Mouse (Mus musculus) MEL (cell line): Measurements from ENCODE around the gene Plxnb1. TPM values are rescaled to one million over a fixed set of nuclear protein-coding genes. Genes with fewer than 3 reads are reported as not detected.

Experiments used
- DNase-seq: peaks from one replicate; pipeline ENCODE4 v3.0.0; 2011; ENCODE audit warnings: low read depth, low spot score
- H3K27ac ChIP-seq: 2 replicates; pipeline ENCODE4 v1.5.1; 2012; ENCODE audit warnings: low read depth, mild to moderate bottlenecking, control low read depth, low read length, moderate library complexity; ENCODE audit not compliant: control insufficient read depth
- H3K27me3 ChIP-seq, 2 experiments: fragments of 150-350 bp in 1 of 2; sonication (generic) in 1 of 2; 2 replicates each; pipeline ENCODE4 v1.6.1; 2012; ENCODE audit warnings: low read length in 2 of 2, mild to moderate bottlenecking in 2 of 2, improper control_type of control experiment in 1 of 2, moderate library complexity in 1 of 2; ENCODE audit not compliant: insufficient read depth in 2 of 2, control insufficient read depth in 1 of 2
- H3K36me3 ChIP-seq, 2 experiments: 2 replicates each; pipeline ENCODE4 v1.6.1; 2012 to 2014; ENCODE audit warnings: low read length in 2 of 2, improper control_type of control experiment in 1 of 2, inconsistent platforms in 1 of 2, mild to moderate bottlenecking in 1 of 2; ENCODE audit not compliant: insufficient read depth in 2 of 2, control insufficient read depth in 1 of 2
- H3K4me1 ChIP-seq, 2 experiments: fragments of 150-350 bp in 1 of 2; sonication (generic) in 1 of 2; 2 replicates each; pipeline ENCODE4 v1.6.1; 2012; ENCODE audit warnings: low read length in 2 of 2, improper control_type of control experiment in 1 of 2, mild to moderate bottlenecking in 1 of 2; ENCODE audit not compliant: insufficient read depth in 2 of 2, control insufficient read depth in 1 of 2
- H3K4me3 ChIP-seq, 2 experiments: fragments of 150-350 bp in 1 of 2; sonication (generic) in 1 of 2; 2 replicates each; pipeline ENCODE4 v1.5.1; 2012; ENCODE audit warnings: low read depth in 2 of 2, low read length in 2 of 2, mild to moderate bottlenecking in 2 of 2, moderate library complexity in 2 of 2, control low read depth in 1 of 2, improper control_type of control experiment in 1 of 2; ENCODE audit not compliant: control insufficient read depth in 1 of 2, insufficient read depth in 1 of 2
- H3K79me2 ChIP-seq: 2 replicates; pipeline ENCODE4 v1.6.1; 2012; ENCODE audit warnings: mild to moderate bottlenecking, low read length, moderate library complexity; ENCODE audit not compliant: control insufficient read depth, poor library complexity, insufficient read depth
- H3K9ac ChIP-seq: 2 replicates; pipeline ENCODE4 v1.6.1; 2012; ENCODE audit warnings: low read depth, mild to moderate bottlenecking, control low read depth, low read length, moderate library complexity; ENCODE audit not compliant: control insufficient read depth, poor library complexity, severe bottlenecking
- H3K9me3 ChIP-seq: fragments of 150-350 bp; sonication (generic); replicated peaks from 2 replicates; pipeline ENCODE4 v1.6.1; 2012; ENCODE audit warnings: mild to moderate bottlenecking, low read length, improper control_type of control experiment, moderate library complexity; ENCODE audit not compliant: insufficient read depth
- CHD1 ChIP-seq: IDR thresholded peaks from 2 replicates; pipeline ENCODE4 v1.6.1; 2012; ENCODE audit warnings: low read depth, mild to moderate bottlenecking, inconsistent platforms, low read length, improper control_type of control experiment
- CHD2 ChIP-seq: IDR thresholded peaks from 2 replicates; pipeline ENCODE4 v1.6.1; 2011; ENCODE audit warnings: low read length, improper control_type of control experiment
- CTCF ChIP-seq, 3 experiments: IDR thresholded peaks in 2 of 3; conservative IDR thresholded peaks in 1 of 3; 2 replicates each; pipeline ENCODE4 v1.5.1; 2011 to 2012; ENCODE audit warnings: low read length in 3 of 3, low read depth in 2 of 3, mild to moderate bottlenecking in 2 of 3, improper control_type of control experiment in 1 of 3, inconsistent platforms in 1 of 3, mixed read lengths in 1 of 3, moderate library complexity in 1 of 3; ENCODE audit not compliant: control insufficient read depth in 1 of 3, insufficient read depth in 1 of 3, poor library complexity in 1 of 3, severe bottlenecking in 1 of 3
- ELF1 ChIP-seq: IDR thresholded peaks from 2 replicates; pipeline ENCODE4 v1.6.1; 2014; ENCODE audit warnings: low read depth, mild to moderate bottlenecking, inconsistent platforms, low read length, improper control_type of control experiment, moderate library complexity
- ETS1 ChIP-seq: IDR thresholded peaks from 2 replicates; pipeline ENCODE4 v1.6.1; 2012; ENCODE audit warnings: low read depth, mild to moderate bottlenecking, inconsistent platforms, low read length, improper control_type of control experiment, moderate library complexity
- HCFC1 ChIP-seq: IDR thresholded peaks from 2 replicates; pipeline ENCODE4 v1.6.1; 2012; ENCODE audit warnings: low read depth, mild to moderate bottlenecking, inconsistent platforms, low read length, improper control_type of control experiment, moderate library complexity
- JUND ChIP-seq: IDR thresholded peaks from 2 replicates; pipeline ENCODE4 v1.6.1; 2011; ENCODE audit warnings: low read depth, mild to moderate bottlenecking, improper control_type of control experiment, low read length
- KAT2A ChIP-seq: conservative IDR thresholded peaks from 2 replicates; pipeline ENCODE4 v1.6.1; 2012; ENCODE audit warnings: low read depth, low read length, improper control_type of control experiment, inconsistent platforms
- MAZ ChIP-seq: IDR thresholded peaks from 2 replicates; pipeline ENCODE4 v1.6.1; 2012; ENCODE audit warnings: low read depth, mild to moderate bottlenecking, inconsistent platforms, low read length, improper control_type of control experiment
- MEF2A ChIP-seq: IDR thresholded peaks from 2 replicates; pipeline ENCODE4 v1.6.1; 2014; ENCODE audit warnings: low read depth, mild to moderate bottlenecking, inconsistent platforms, low read length, improper control_type of control experiment; ENCODE audit not compliant: poor library complexity, insufficient replicate concordance, severe bottlenecking; ENCODE audit errors: extremely low read depth
- MXI1 ChIP-seq: IDR thresholded peaks from 2 replicates; pipeline ENCODE4 v1.6.1; 2011; ENCODE audit warnings: mild to moderate bottlenecking, low read depth, low read length, improper control_type of control experiment
- MYC ChIP-seq: IDR thresholded peaks from 2 replicates; pipeline ENCODE4 v1.6.1; 2011; ENCODE audit warnings: low read depth, mild to moderate bottlenecking, low read length, improper control_type of control experiment, moderate library complexity
- NELFE ChIP-seq: IDR thresholded peaks from 2 replicates; pipeline ENCODE4 v1.6.1; 2011; ENCODE audit warnings: low read depth, low read length, improper control_type of control experiment
- NRF1 ChIP-seq: IDR thresholded peaks from 2 replicates; pipeline ENCODE4 v1.6.1; 2014; ENCODE audit warnings: low read depth, mild to moderate bottlenecking, inconsistent platforms, low read length, improper control_type of control experiment, moderate library complexity; ENCODE audit not compliant: poor library complexity, insufficient read depth, severe bottlenecking
- POLR2A ChIP-seq, 2 experiments: IDR thresholded peaks; 2 replicates each; pipeline ENCODE4 v1.6.1; 2011 to 2012; ENCODE audit warnings: low read length in 2 of 2, mild to moderate bottlenecking in 2 of 2, control low read depth in 1 of 2, improper control_type of control experiment in 1 of 2, low read depth in 1 of 2, moderate library complexity in 1 of 2; ENCODE audit not compliant: control insufficient read depth in 1 of 2, insufficient read depth in 1 of 2, poor library complexity in 1 of 2
- RAD21 ChIP-seq: IDR thresholded peaks from 2 replicates; pipeline ENCODE4 v1.6.1; 2011; ENCODE audit warnings: mild to moderate bottlenecking, low read depth, low read length, improper control_type of control experiment
- RCOR1 ChIP-seq: IDR thresholded peaks from 2 replicates; pipeline ENCODE4 v1.6.1; 2012; ENCODE audit warnings: low read depth, mild to moderate bottlenecking, inconsistent platforms, low read length, improper control_type of control experiment
- SIN3A ChIP-seq: IDR thresholded peaks from 2 replicates; pipeline ENCODE4 v1.6.1; 2012; ENCODE audit warnings: low read length, improper control_type of control experiment, inconsistent platforms
- SMC3 ChIP-seq: IDR thresholded peaks from 2 replicates; pipeline ENCODE4 v1.6.1; 2011; ENCODE audit warnings: low read depth, low read length, improper control_type of control experiment
- TBP ChIP-seq: IDR thresholded peaks from 2 replicates; pipeline ENCODE4 v1.8.0; 2011; ENCODE audit warnings: low read depth, low read length, improper control_type of control experiment
- TCF12 ChIP-seq: IDR thresholded peaks from 2 replicates; pipeline ENCODE4 v1.6.1; 2014; ENCODE audit warnings: low read depth, mild to moderate bottlenecking, inconsistent platforms, low read length, improper control_type of control experiment, moderate library complexity
- USF1 ChIP-seq: IDR thresholded peaks from 2 replicates; pipeline ENCODE4 v1.6.1; 2014; ENCODE audit warnings: low read depth, mild to moderate bottlenecking, inconsistent platforms, low read length, improper control_type of control experiment, moderate library complexity
- ZC3H11A ChIP-seq: IDR thresholded peaks from 2 replicates; pipeline ENCODE4 v1.6.1; 2012; ENCODE audit warnings: low read depth, mild to moderate bottlenecking, inconsistent platforms, low read length, improper control_type of control experiment
- ZMIZ1 ChIP-seq: IDR thresholded peaks from 2 replicates; pipeline ENCODE4 v1.6.1; 2012; ENCODE audit warnings: low read depth, mild to moderate bottlenecking, inconsistent platforms, low read length, improper control_type of control experiment, moderate library complexity
- ZNF384 ChIP-seq: IDR thresholded peaks from 2 replicates; pipeline ENCODE4 v1.6.1; 2012; ENCODE audit warnings: low read depth, mild to moderate bottlenecking, inconsistent platforms, low read length, improper control_type of control experiment
- polyA plus RNA-seq, 2 experiments: library from polyadenylated mRNA; stranded (reverse) in 1 of 2; unstranded in 1 of 2; fragments of >175 nt in 1 of 2; fragments of >200 nt in 1 of 2; gene quantifications; 2 replicates each; pipeline versions ENCODE4 v1.2.1 to v1.2.4; 2012; ENCODE audit warnings: low replicate concordance in 2 of 2, low read depth in 1 of 2; ENCODE audit not compliant: insufficient read length in 2 of 2, insufficient read depth in 1 of 2, missing spikeins in 1 of 2
- total RNA-seq: library from RNA; depleted of rRNA; stranded (reverse); fragments of 300-350 nt; gene quantifications from 2 replicates; pipeline ENCODE4 v1.2.3, GENCODE M21; 2012

Plxnb1 gene
- total and polyA plus RNA-seq, 3 experiments, result 0.07 TPM; not detected in 2

DNA sequence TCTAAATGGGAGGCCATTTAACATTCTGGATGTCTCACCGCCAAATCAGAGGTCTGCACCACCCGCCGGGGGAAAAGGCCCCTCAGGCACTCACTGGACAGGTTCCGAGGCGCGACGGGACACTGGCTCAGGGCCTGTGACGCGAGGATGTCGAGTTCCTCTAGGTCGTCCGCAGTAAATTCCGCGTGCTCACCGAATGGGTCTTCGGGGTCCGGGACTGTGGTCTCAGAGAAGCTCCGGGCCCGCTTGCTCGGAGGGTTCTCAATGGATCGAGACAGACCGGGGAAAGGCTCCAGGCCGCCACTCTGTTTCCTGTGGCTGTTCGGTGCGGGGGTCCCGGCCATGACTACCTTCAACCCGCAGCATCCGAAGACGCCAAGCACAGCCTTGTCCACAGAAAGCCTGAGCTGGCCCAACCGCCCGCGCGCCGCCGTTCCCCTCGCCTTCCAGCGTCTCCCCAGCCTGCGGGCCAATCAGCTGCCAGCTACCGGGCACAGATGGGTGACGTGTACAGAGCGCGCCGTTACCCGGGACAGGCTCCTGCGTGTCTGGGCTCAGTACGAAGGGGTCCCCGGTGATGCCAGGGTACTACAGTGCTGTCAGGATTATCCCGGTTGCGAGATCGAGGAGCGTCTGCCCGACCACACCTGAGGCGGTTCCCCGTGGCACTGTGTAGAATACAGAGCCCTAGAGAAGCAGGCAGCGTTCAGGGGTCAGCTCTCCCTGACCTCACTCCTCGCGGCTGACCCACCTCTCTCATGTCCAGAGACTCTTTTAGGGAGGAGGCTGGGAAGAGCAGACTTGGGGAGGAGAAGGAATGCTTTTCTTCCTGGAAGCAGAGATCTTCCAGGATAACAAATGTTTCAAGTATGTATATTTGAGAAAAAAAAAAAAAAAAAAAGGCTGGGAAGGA, 21.3 kb upstream of the Plxnb1 start, which contains the start of gene Atrip (continued):
- TF ChIP-seq POLR2A (IDR thresholded peaks at IDR 0.05; ENCODE audit: control insufficient read depth in 1 of 2, insufficient read depth in 1 of 2, low read depth in 1 of 2, low read length in 2 of 2, poor library complexity in 1 of 2) (peak; percentile 79 to 90), ZMIZ1 (peak; percentile 79), NELFE (peak; percentile 90), ELF1 (0 out of 2 replicates have a peak, but pooled peaks have one; percentile 22), CHD1 (peak; percentile 3; the same call in 1 of the 2 replicates), SMC3 (no peak), MYC (peak; percentile 59; the same call in 1 of the 2 replicates), USF1 (no peak), TCF12 (0 out of 2 replicates have a peak, but pooled peaks have one; percentile 12), TBP (peak; percentile 55; the same call in 1 of the 2 replicates), MXI1 (peak; percentile 89)

DNA sequence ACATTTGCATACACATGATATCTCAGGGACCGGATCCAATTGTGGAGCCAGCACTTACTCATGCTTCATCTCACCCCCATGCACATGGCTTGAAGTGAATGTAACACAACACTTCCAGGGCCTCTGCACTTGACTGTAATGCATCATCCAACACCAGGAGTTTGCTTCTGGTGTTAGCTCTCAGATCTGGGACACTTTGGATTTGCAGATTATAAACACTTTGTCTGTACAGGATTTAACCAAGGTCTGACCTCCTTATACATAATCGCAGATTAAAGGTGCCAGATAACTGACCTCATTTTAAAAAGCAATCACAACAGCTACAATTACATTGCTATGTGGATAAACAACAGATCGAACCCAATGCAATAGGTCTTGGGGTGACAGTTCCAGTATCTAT, 14.7 kb upstream of the Plxnb1 start:
- no peak for TF ChIP-seq MAZ
- no peak for TF ChIP-seq KAT2A
- no peak for TF ChIP-seq TBP
- TF ChIP-seq ZC3H11A, result no peak
- no peak for TF ChIP-seq CHD2
- no peak for TF ChIP-seq POLR2A (IDR thresholded peaks at IDR 0.05; ENCODE audit: control insufficient read depth in 1 of 2, insufficient read depth in 1 of 2, low read depth in 1 of 2, low read length in 2 of 2, poor library complexity in 1 of 2)
- no peak for TF ChIP-seq CTCF (IDR thresholded peaks at IDR 0.05 in 2 of 3, conservative IDR thresholded peaks at IDR 0.05 in 1 of 3; ENCODE audit: control insufficient read depth in 1 of 3, insufficient read depth in 1 of 3, low read depth in 2 of 3, low read length in 3 of 3, poor library complexity in 1 of 3, severe bottlenecking in 1 of 3)
- TF ChIP-seq SIN3A, result no peak
- TF ChIP-seq SMC3, result no peak
- TF ChIP-seq NRF1, result no peak
- TF ChIP-seq RAD21, result no peak
- no peak for TF ChIP-seq ETS1
- no peak for TF ChIP-seq HCFC1
- no peak for TF ChIP-seq JUND
- no peak for TF ChIP-seq RCOR1
- no peak for TF ChIP-seq ZNF384
- TF ChIP-seq MEF2A, result no peak
- TF ChIP-seq CHD1, result no peak
- Histone ChIP-seq H3K79me2 (peaks cover 37% of the 10 kb centered on the region), H3K4me1 (peaks cover 0 to 10% of the 10 kb centered on the region in 2 experiments; a peak in 2 of 4 replicates), H3K9me3 (no peaks in the 10 kb centered on the region), H3K27ac (no peak overlapping the region), H3K4me3 (no peak overlapping the region), H3K36me3 (peaks cover 4 to 6% of the 10 kb centered on the region in 2 experiments; a peak in 3 of 4 replicates), H3K9ac (no peak overlapping the region; the same call in 1 of the 2 replicates), H3K27me3 (no peaks in the 10 kb centered on the region)
- DNase-seq, result no peak
